Mouse (Mus musculus) limb, embryonic 15.5 days (tissue): ENCODE data around the gene Ptprt. TPM values are rescaled to one million over a fixed set of nuclear protein-coding genes. Genes with fewer than 3 reads are reported as not detected.

Experiments used
- ATAC-seq: fragments of 200-750 bp; cut with Nextera tagmentation; 2 replicates; pipeline ENCODE4 v1.8.0; 2017; ENCODE audit warnings: low read depth, moderate TSS enrichment; ENCODE audit not compliant: insufficient number of reproducible peaks, low FRiP score, low TSS enrichment
- H3K27ac ChIP-seq: fragments of 300-500 bp; sonication (generic); 2 replicates; pipeline ENCODE4 v1.5.1; 2015; ENCODE audit warnings: moderate library complexity, mild to moderate bottlenecking, inconsistent platforms
- H3K27me3 ChIP-seq: fragments of 300-500 bp; sonication (generic); 2 replicates; pipeline ENCODE4 v1.6.1; 2015; ENCODE audit warnings: inconsistent platforms
- H3K36me3 ChIP-seq: fragments of 300-500 bp; sonication (generic); 2 replicates; pipeline ENCODE4 v1.6.1; 2015; ENCODE audit warnings: inconsistent platforms
- H3K4me1 ChIP-seq: fragments of 300-500 bp; sonication (generic); 2 replicates; pipeline ENCODE4 v1.6.1; 2015; ENCODE audit warnings: inconsistent platforms
- H3K4me2 ChIP-seq: fragments of 300-500 bp; sonication (generic); 2 replicates; pipeline ENCODE4 v1.6.1; 2015; ENCODE audit warnings: mild to moderate bottlenecking, inconsistent platforms
- H3K4me3 ChIP-seq: fragments of 300-500 bp; sonication (generic); 2 replicates; pipeline ENCODE4 v1.5.1; 2015; ENCODE audit warnings: mild to moderate bottlenecking, inconsistent platforms
- H3K9ac ChIP-seq: fragments of 300-500 bp; sonication (generic); 2 replicates; pipeline ENCODE4 v1.6.1; 2015; ENCODE audit warnings: inconsistent platforms
- H3K9me3 ChIP-seq: fragments of 300-500 bp; sonication (generic); 2 replicates; pipeline ENCODE4 v1.6.1; 2016; ENCODE audit warnings: inconsistent platforms
- WGBS: fragments of 180-500 bp; shearing (Covaris S2); methylation state at CpG from one replicate; pipeline ENCODE4 v1.1.7; 2015; 5-methylcytosine and 5-hydroxymethylcytosine counted together
- polyA plus RNA-seq: library from polyadenylated mRNA; unstranded; fragments of >200 nt; fragmentation: Nextera tagmentation; extraction: Ambion mirVana; gene quantifications from 2 replicates; pipeline ENCODE4 v1.2.1, GENCODE M21; 2015

Ptprt gene
- polyA plus RNA-seq, 1 experiment from 2014 or later = 1.9 TPM

DNA sequence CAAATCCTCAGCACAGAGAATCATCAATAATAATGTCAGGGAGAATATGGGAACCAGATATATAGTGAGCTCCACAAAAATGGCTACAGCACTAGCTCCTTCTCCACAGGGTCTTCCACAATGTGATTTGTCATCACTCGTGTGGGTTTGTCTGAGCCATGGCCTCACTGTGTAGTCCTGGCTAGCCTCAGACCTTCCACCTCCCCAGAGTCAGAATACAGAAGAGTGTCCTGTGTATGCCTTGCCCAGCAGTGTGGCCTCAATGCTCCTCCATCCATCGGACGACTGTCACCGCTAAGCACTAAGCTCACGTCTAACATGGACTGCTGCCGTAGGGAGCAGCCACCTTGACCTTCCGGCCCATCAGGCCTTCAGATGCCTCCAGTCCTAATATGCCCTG, 83.1 kb downstream of the Ptprt start:
- Histone ChIP-seq H3K27ac (no peak overlapping the region), H3K27me3 (no peaks in the 10 kb centered on the region), H3K4me2 (no peak overlapping the region), H3K9ac (no peak overlapping the region), H3K36me3 (no peaks in the 10 kb centered on the region), H3K9me3 (no peaks in the 10 kb centered on the region), H3K4me1 (no peaks in the 10 kb centered on the region), H3K4me3 (no peak overlapping the region)
- WGBS = 96% methylated on average over 7 of the region's 7 CpGs
- no peak for ATAC-seq

DNA sequence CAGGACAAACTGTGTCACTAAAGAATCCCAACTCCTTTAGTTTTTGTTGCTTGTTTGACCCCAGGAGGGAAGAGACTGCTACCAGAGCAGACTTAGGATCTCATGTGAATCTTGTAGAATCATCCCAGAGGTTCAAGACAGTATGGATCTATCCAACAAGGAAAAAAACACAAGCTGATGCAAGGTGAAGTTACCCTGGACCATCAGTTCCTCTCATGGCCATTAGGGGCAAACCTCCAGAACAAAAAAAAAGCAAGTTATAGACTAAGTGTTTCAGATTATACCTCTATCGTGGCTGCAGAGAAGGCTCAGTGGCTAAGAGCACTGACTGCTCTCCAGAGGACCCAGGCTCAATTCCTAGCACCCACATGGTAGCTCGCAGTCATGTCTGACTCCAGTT, 88.1 kb downstream of the Ptprt start:
- ATAC-seq = no peak
- Histone ChIP-seq H3K4me1 (no peaks in the 10 kb centered on the region), H3K4me3 (no peak overlapping the region), H3K9me3 (no peaks in the 10 kb centered on the region), H3K27ac (no peak overlapping the region), H3K36me3 (no peaks in the 10 kb centered on the region), H3K4me2 (no peak overlapping the region), H3K9ac (no peak overlapping the region), H3K27me3 (no peaks in the 10 kb centered on the region)
- WGBS = 77% methylated on average over 2 of the region's 2 CpGs

DNA sequence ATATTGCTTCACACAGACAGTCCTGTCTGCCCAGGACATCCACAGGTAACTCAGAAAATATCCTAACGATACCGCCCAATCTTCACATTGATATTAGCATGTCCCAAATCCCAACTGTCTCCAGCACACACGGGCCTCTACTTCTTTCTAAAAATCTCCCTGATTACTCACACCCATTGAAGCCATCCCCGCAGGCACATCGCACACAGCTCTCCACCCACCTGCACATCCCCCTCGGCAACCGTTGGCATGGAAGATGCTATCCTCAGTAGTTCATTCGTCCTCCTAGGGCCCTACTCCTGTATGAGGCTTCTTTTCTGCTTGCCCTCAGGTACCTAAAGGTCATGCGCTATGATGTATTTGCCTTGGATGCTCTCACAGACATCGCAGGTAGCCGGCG, 89.9 kb downstream of the Ptprt start:
- Histone ChIP-seq H3K27ac (no peak overlapping the region), H3K4me1 (no peaks in the 10 kb centered on the region), H3K9ac (no peak overlapping the region), H3K9me3 (no peaks in the 10 kb centered on the region), H3K4me3 (no peak overlapping the region), H3K4me2 (no peak overlapping the region), H3K36me3 (no peaks in the 10 kb centered on the region), H3K27me3 (no peaks in the 10 kb centered on the region)
- no peak for ATAC-seq
- WGBS = 87% methylated on average over 12 of the region's 12 CpGs

DNA sequence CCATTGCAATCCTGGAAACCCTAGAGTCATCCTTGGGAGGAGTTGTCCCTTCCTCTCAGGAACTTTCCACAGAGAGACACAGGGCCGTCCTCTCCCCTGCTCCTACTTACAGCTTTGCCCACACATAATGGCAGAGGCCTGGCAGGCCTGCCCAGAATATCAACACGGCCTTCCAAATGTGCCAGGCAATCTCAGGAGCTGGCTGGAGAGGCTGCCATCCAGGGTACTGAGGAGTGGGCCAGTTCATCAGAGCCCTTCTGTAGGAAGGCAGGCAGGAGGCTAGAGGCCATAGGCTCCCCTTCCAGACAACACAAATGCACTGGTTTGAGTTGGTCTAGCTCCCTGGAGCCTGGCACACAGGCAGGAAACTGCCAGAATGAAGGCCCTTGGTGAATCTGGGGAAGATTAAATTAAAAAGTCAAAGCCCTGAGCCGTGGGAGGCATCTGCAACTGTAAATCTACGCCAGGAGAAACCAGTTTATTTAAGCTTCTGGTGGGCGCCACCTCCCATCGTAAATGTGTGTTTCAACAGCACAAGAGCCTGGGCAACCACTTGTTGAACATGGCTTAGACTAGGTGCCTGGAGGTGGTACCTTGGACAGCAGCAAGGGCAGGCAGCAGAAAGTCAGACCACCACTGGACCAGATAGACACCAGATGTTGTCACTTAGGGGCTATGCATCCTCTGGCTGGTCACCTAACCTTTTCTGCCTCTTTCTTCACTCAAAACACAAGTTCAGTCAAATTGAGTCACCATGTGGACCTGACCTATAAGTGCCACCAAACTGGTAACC, 92.4 kb downstream of the Ptprt start:
- H3K9me3 ChIP-seq = no peaks in the 10 kb centered on the region

DNA sequence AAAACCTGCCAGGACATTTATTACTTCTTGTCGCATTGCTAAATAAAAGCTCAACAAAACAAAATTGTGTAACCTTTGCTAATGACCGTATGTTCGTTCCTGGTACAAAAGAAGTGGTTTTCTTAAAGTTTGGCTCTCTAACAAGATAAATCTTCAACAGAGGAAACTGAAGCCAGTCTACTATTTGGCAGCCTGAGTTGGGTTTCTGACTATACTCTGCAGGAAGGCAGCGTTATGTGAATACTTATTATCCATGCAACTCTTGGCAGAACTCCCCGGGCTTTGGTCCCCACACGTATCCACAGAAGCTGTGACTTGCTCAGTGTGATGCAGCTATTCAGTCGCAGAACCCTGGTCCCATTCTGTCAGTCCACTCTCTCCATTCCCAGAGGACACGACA, 112.6 kb downstream of the Ptprt start:
- Histone ChIP-seq H3K4me2 (no peak overlapping the region), H3K4me3 (no peak overlapping the region), H3K9ac (no peak overlapping the region), H3K9me3 (no peaks in the 10 kb centered on the region), H3K27ac (no peak overlapping the region), H3K36me3 (no peaks in the 10 kb centered on the region), H3K27me3 (no peaks in the 10 kb centered on the region), H3K4me1 (no peaks in the 10 kb centered on the region)
- ATAC-seq = no peak
- WGBS = 57% methylated on average over 8 of the region's 8 CpGs

More for the DNA sequence above, 92.4 kb downstream of the Ptprt start:
- 46% methylated on average over 6 of the region's 6 CpGs for WGBS
- H3K4me2 ChIP-seq = no peak overlapping the region
- H3K27ac ChIP-seq = no peak overlapping the region
- ATAC-seq = no peak
- H3K36me3 ChIP-seq = no peaks in the 10 kb centered on the region
- no peaks in the 10 kb centered on the region for H3K27me3 ChIP-seq
- H3K9ac ChIP-seq = no peak overlapping the region
- H3K4me1 ChIP-seq = no peaks in the 10 kb centered on the region
- no peak overlapping the region for H3K4me3 ChIP-seq

DNA sequence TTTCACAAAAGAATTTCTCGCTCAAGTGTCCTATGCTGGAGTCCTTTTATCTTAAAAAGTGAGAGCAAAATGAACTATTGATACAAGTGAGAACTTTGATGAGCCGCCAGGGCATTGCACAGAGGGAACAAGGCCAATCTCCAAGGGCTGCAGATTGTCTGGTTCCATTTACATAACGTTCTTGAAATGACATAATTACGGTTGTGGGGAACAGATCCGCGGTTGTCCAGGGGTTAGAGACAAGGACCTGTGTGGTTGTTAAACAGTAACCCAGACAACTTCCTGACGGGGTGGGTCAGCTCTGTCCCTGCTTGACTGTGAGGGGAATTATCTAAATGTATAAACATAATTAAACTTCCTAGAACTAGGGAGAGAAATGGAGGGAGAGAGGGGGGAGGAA, 129.3 kb downstream of the Ptprt start:
- Histone ChIP-seq H3K27me3 (no peaks in the 10 kb centered on the region), H3K9me3 (no peaks in the 10 kb centered on the region), H3K4me2 (no peak overlapping the region), H3K4me1 (no peaks in the 10 kb centered on the region), H3K36me3 (no peaks in the 10 kb centered on the region), H3K27ac (no peak overlapping the region), H3K4me3 (no peak overlapping the region), H3K9ac (no peak overlapping the region)
- ATAC-seq = no peak
- WGBS = 40% methylated on average over 7 of the region's 7 CpGs

DNA sequence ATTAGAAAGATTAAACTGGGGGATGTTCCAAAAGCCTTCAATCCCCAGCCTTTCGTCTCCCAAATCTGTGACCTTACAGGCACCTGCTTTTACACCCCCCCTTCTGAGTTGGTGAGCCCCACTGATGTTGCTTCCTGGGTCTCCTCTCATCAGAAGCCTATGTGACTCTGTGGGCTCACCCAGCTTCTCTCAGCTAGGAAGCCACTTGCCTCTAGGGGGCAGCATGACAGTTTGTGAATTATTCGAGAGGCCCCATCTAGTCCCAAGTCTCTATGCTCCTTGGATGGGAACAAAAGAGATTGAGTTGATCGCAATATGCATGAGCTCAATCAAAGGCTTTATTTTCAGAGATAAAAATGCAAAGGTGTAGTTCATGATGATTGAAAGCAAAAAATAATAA, 132.0 kb downstream of the Ptprt start:
- H3K27me3 ChIP-seq = no peaks in the 10 kb centered on the region
- H3K4me1 ChIP-seq = no peaks in the 10 kb centered on the region
- no peaks in the 10 kb centered on the region for H3K36me3 ChIP-seq
- ATAC-seq = no peak
- H3K9me3 ChIP-seq = no peaks in the 10 kb centered on the region
- H3K27ac ChIP-seq = no peak overlapping the region
- 91% methylated on average over 3 of the region's 3 CpGs for WGBS
- no peak overlapping the region for H3K9ac ChIP-seq
- no peak overlapping the region for H3K4me3 ChIP-seq
- no peak overlapping the region for H3K4me2 ChIP-seq

DNA sequence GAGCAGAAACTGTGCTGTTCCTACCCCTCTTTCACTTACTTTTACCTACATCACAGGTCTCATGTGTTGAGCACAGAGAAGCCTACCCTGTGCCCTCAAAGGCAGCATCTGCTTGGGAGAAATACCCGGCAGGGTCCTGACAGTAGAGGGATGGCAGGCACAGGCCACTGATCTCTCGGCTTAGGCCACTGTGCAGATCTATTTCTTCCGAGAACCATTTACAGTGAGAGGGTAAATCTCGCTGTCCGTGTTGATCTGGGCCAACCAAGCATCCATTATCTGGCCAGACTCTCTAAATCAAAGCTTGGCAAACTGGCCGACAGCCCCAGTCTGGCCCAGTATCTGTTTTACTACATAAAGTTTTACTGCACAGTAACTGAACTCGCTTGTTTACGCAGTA, 145.0 kb downstream of the Ptprt start:
- Histone ChIP-seq H3K4me3 (no peak overlapping the region), H3K36me3 (no peaks in the 10 kb centered on the region), H3K27me3 (no peaks in the 10 kb centered on the region), H3K9ac (no peak overlapping the region), H3K4me2 (no peak overlapping the region), H3K9me3 (no peaks in the 10 kb centered on the region), H3K4me1 (no peaks in the 10 kb centered on the region), H3K27ac (no peak overlapping the region)
- 64% methylated on average over 8 of the region's 8 CpGs for WGBS
- no peak for ATAC-seq

DNA sequence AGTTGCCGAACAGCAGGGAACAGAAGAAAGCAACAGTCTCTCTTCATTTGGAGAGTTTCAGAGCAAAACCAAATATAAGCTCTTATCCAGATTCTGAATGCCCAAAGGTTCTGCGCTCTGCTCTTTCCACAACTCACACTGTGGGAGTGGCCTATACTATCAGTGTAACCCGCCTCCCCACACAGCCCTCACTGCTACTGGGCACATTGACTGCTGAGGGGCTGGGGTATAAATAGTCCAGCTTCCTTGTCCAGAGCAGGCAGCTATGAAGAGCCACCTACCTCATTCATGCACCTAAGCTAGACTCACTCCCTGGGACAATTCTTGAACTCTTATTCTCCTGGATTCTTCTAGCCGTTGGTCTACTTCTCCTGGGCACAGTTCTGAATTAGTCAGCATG, 147.9 kb downstream of the Ptprt start:
- H3K27ac ChIP-seq = no peak overlapping the region
- no peaks in the 10 kb centered on the region for H3K9me3 ChIP-seq
- no peak overlapping the region for H3K9ac ChIP-seq
- H3K4me1 ChIP-seq = no peaks in the 10 kb centered on the region
- H3K36me3 ChIP-seq = no peaks in the 10 kb centered on the region
- ATAC-seq = no peak
- H3K4me3 ChIP-seq = no peak overlapping the region
- H3K4me2 ChIP-seq = no peak overlapping the region
- 84% methylated on average over 4 of the region's 4 CpGs for WGBS
- H3K27me3 ChIP-seq = no peaks in the 10 kb centered on the region

DNA sequence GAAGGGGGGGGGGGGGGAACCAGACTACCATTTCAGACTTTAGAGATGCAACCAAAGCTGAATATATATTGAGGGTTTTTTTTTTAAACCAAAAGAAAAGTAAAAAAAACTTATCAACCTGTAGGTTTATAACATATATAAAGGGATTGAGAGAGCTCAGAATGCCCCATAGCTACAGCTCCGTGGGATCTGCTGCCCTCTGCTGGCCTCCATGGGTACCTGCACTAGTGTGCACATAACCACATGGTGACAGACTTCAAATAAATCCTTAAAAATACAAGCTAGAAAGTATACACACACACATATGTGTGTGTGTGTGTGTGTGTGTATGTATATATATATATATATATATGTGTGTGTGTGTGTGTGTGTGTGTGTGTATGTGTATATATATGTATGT, 148.9 kb downstream of the Ptprt start:
- Histone ChIP-seq H3K4me3 (no peak overlapping the region), H3K27me3 (no peaks in the 10 kb centered on the region), H3K4me2 (no peak overlapping the region), H3K9me3 (no peaks in the 10 kb centered on the region), H3K9ac (no peak overlapping the region), H3K4me1 (no peaks in the 10 kb centered on the region), H3K27ac (no peak overlapping the region), H3K36me3 (no peaks in the 10 kb centered on the region)
- 79% methylated on average over 1 of the region's 1 CpGs for WGBS
- ATAC-seq = no peak

DNA sequence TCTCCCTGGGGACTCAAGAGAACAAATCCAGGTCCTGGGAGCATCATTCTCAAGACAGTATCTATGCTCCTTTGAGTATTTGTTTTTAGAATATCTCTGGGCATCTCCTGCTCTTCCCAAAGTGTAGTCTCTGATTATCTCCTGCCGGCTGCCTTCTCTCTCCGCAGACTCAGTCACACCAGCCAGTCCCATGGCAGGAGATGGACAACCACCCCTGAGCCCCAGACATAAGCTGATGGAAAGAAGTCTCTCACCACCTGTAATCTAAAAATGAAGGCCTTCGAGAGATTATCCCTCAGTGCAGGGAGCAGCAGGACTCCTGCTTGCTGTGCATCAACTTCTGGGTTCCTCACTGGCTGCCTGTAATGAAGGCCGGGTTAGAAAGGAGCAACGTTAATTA, 151.9 kb downstream of the Ptprt start:
- H3K4me2 ChIP-seq = no peak overlapping the region
- H3K27me3 ChIP-seq = no peaks in the 10 kb centered on the region
- H3K4me3 ChIP-seq = no peak overlapping the region
- H3K36me3 ChIP-seq = no peaks in the 10 kb centered on the region
- H3K4me1 ChIP-seq = no peaks in the 10 kb centered on the region
- H3K27ac ChIP-seq = no peak overlapping the region
- H3K9ac ChIP-seq = no peak overlapping the region
- no peaks in the 10 kb centered on the region for H3K9me3 ChIP-seq
- WGBS = 75% methylated on average over 5 of the region's 5 CpGs
- no peak for ATAC-seq

DNA sequence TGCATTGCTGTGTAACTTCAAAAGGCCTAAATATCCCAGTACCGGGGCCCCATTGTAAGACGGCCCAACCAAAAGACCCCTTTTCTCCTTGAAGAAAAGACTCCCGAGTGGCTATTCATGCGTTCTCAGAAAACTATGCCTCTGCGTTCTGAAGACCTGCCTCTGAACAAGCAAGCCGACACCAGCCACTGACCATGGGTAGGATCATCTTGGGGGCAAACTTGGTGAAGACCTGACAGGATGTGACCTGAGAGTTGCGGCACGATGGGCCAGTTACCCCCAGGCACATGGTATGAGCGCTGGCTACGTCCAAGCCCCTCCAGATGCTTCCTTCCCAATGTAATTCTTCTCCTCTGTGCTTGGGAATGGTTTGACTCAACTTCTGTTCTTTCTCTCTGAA, 153.3 kb downstream of the Ptprt start:
- 85% methylated on average over 10 of the region's 10 CpGs for WGBS
- no peak for ATAC-seq
- no peak overlapping the region for H3K27ac ChIP-seq
- no peak overlapping the region for H3K4me3 ChIP-seq
- no peaks in the 10 kb centered on the region for H3K4me1 ChIP-seq
- H3K4me2 ChIP-seq = no peak overlapping the region
- H3K9me3 ChIP-seq = no peaks in the 10 kb centered on the region
- H3K27me3 ChIP-seq = no peaks in the 10 kb centered on the region
- no peak overlapping the region for H3K9ac ChIP-seq
- H3K36me3 ChIP-seq = no peaks in the 10 kb centered on the region

DNA sequence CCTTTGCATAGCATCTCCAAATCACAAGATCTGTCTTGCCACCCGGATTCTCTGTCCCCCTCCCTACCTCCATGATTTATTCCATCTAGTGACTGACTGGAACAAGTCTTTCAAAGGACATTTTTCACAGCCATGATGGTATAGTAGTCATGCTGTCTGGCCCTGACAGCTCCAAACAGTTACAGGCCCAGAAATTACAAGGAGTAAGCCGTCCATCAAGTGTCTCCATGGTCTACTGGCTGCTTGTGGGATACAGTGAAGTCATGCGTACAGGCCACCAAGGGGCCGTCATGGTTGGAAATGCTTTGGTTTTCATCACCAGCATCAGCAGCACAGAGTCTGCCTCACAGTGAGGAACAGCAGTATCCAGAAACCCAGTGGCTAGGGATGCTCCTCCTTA, 156.1 kb downstream of the Ptprt start:
- Histone ChIP-seq H3K27ac (no peak overlapping the region), H3K4me1 (no peaks in the 10 kb centered on the region), H3K27me3 (no peaks in the 10 kb centered on the region), H3K36me3 (no peaks in the 10 kb centered on the region), H3K9ac (no peak overlapping the region), H3K4me2 (no peak overlapping the region), H3K9me3 (no peaks in the 10 kb centered on the region), H3K4me3 (no peak overlapping the region)
- ATAC-seq = no peak
- whole genome bisulfite sequencing = 75% methylated on average over 4 of the region's 4 CpGs
